Mouse (Mus musculus) neural tube, embryonic 10.5 days (tissue): ENCODE results near the gene Dxo.

ENCODE experiments used
- DNase-seq: peaks from one replicate; pipeline ENCODE4 v3.0.0-alpha.2; 2017; ENCODE audit warnings: low spot score; ENCODE audit errors: extremely low spot score

Gene Dxo

GRCm38 (mm10) chr17:34881166-34881565 lies 44.3 kb downstream of the Dxo start:
- no peak for DNase-seq

- DNase-seq = no peak
Measured at GRCm38 (mm10) chr17:34881683-34882310, 45.0 kb downstream of the Dxo start, which contains the start of gene Gm20547. TSS of gene Gm20547 (minus strand) at chr17:34882042.

- DNase-seq = no peak
Measured at GRCm38 (mm10) chr17:34883332-34883731, 46.5 kb downstream of the Dxo start.

GRCm38 (mm10) chr17:34884704-34885103 lies 47.9 kb downstream of the Dxo start:
- DNase-seq = no peak

GRCm38 (mm10) chr17:34885615-34886014 lies 48.8 kb downstream of the Dxo start:
- no peak for DNase-seq

GRCm38 (mm10) chr17:34887942-34888341 lies 51.1 kb downstream of the Dxo start:
- DNase-seq = no peak
